Mouse (Mus musculus) C2C12 (cell line): Measurements from ENCODE around the gene Bcdin3d. TPM values are rescaled to one million over a fixed set of nuclear protein-coding genes. Genes with fewer than 3 reads are reported as not detected.

Experiments
- H3K27me3 ChIP-seq: one replicate; pipeline ENCODE4 v1.6.1; 2011; ENCODE audit not compliant: control insufficient read depth, insufficient read depth, insufficient read length
- H3K36me3 ChIP-seq: one replicate; pipeline ENCODE4 v1.6.1; 2011; ENCODE audit not compliant: control insufficient read depth, insufficient read depth
- H3K4me3 ChIP-seq: one replicate; pipeline ENCODE4 v1.5.1; 2011; ENCODE audit warnings: mild to moderate bottlenecking, control low read depth; ENCODE audit not compliant: poor library complexity, insufficient read depth, severe bottlenecking
- H3K79me2 ChIP-seq: one replicate; pipeline ENCODE4 v1.6.1; 2011; ENCODE audit not compliant: control insufficient read depth, insufficient read depth
- H3K79me3 ChIP-seq: one replicate; pipeline ENCODE4 v1.6.1; 2011; ENCODE audit warnings: low read depth, control low read depth
- H3ac ChIP-seq: one replicate; pipeline ENCODE3; 2011; ENCODE audit warnings: low read depth; ENCODE audit not compliant: control insufficient read depth, insufficient read length
- CEBPB ChIP-seq: IDR thresholded peaks from one replicate; pipeline ENCODE4 v1.6.1; 2011; ENCODE audit warnings: low read depth, mild to moderate bottlenecking, control low read depth, moderate library complexity
- CTCF ChIP-seq: IDR thresholded peaks from one replicate; pipeline ENCODE4 v1.5.1; 2011; ENCODE audit not compliant: control insufficient read depth, insufficient read depth, insufficient read length
- FOSL1 ChIP-seq: IDR thresholded peaks from one replicate; pipeline ENCODE4 v1.8.0; 2011; ENCODE audit warnings: mild to moderate bottlenecking, low read length; ENCODE audit not compliant: poor library complexity, insufficient read depth, severe bottlenecking
- MAX ChIP-seq: IDR thresholded peaks from one replicate; pipeline ENCODE4 v1.6.1; 2011; ENCODE audit warnings: mild to moderate bottlenecking, control low read depth
- MYOD1 ChIP-seq: IDR thresholded peaks from one replicate; pipeline ENCODE4 v1.6.1; 2011; ENCODE audit warnings: low read depth; ENCODE audit not compliant: control insufficient read depth, insufficient read length
- MYOG ChIP-seq: IDR thresholded peaks from one replicate; pipeline ENCODE4 v1.6.1; 2011; ENCODE audit not compliant: control insufficient read depth, insufficient read length; ENCODE audit errors: extremely low read depth
- USF1 ChIP-seq: IDR thresholded peaks from one replicate; pipeline ENCODE4 v1.6.1; 2011; ENCODE audit warnings: low read depth, mild to moderate bottlenecking, control low read depth, moderate library complexity
- polyA plus RNA-seq: library from polyadenylated mRNA; unstranded; fragments of >200 nt; fragmentation: generic; extraction: Trizol; gene quantifications from one replicate; pipeline ENCODE4 v1.2.1, GENCODE M21; 2012; ENCODE audit warnings: missing spikeins

The Bcdin3d gene
- polyA plus RNA-seq, 1 experiment: 12.4 TPM

GRCm38 (mm10) chr15:99497061-99497460, 22.5 kb upstream of the Bcdin3d start:
- no peak overlapping the region for H3ac ChIP-seq
- H3K36me3 ChIP-seq: no peaks in the 10 kb centered on the region
- H3K79me2 ChIP-seq: no peaks in the 10 kb centered on the region
- H3K79me3 ChIP-seq: no peaks in the 10 kb centered on the region
- H3K4me3 ChIP-seq: no peak overlapping the region
- H3K27me3 ChIP-seq: no peaks in the 10 kb centered on the region
- peak; percentile 44 for TF ChIP-seq CTCF
- no peak for TF ChIP-seq MAX

GRCm38 (mm10) chr15:99484745-99485144, 10.2 kb upstream of the Bcdin3d start:
- Histone ChIP-seq H3K79me2 (no peaks in the 10 kb centered on the region), H3K79me3 (no peaks in the 10 kb centered on the region), H3ac (no peak overlapping the region), H3K27me3 (no peaks in the 10 kb centered on the region), H3K4me3 (no peak overlapping the region), H3K36me3 (no peaks in the 10 kb centered on the region)
- TF ChIP-seq FOSL1 (no peak), MAX (no peak), MYOD1 (no peak), CTCF (no peak), USF1 (no peak), CEBPB (no peak), MYOG (no peak)

- Histone ChIP-seq H3ac (no peak overlapping the region), H3K79me3 (no peaks in the 10 kb centered on the region), H3K4me3 (no peak overlapping the region), H3K27me3 (no peaks in the 10 kb centered on the region), H3K36me3 (peaks cover 13% of the 10 kb centered on the region), H3K79me2 (peaks cover 17% of the 10 kb centered on the region)
- TF ChIP-seq USF1 (no peak), CTCF (no peak), CEBPB (no peak), FOSL1 (no peak), MYOD1 (no peak), MAX (no peak), MYOG (no peak)
Observed at GRCm38 (mm10) chr15:99475814-99476213, 1.3 kb upstream of the Bcdin3d start.

GRCm38 (mm10) chr15:99473801-99474575, 542 bp downstream of the Bcdin3d start:
- Histone ChIP-seq H3K27me3 (no peaks in the 10 kb centered on the region), H3ac (peak overlapping the region; percentile 89), H3K79me2 (peaks cover 24% of the 10 kb centered on the region), H3K4me3 (peak overlapping the region; percentile 88), H3K79me3 (no peaks in the 10 kb centered on the region), H3K36me3 (peaks cover 30% of the 10 kb centered on the region)
- TF ChIP-seq FOSL1: no peak
- no peak for TF ChIP-seq CTCF
- TF ChIP-seq MAX: no peak
- no peak for TF ChIP-seq CEBPB
- TF ChIP-seq MYOG: no peak
- TF ChIP-seq MYOD1: no peak

- H3ac ChIP-seq: no peak overlapping the region
- H3K79me2 ChIP-seq: peaks cover 24% of the 10 kb centered on the region
- H3K36me3 ChIP-seq: peaks cover 36% of the 10 kb centered on the region
- H3K79me3 ChIP-seq: no peaks in the 10 kb centered on the region
- TF ChIP-seq CTCF (no peak), CEBPB (no peak), MYOG (no peak), USF1 (no peak), MAX (no peak), MYOD1 (no peak), FOSL1 (no peak)
- H3K27me3 ChIP-seq: no peaks in the 10 kb centered on the region
- H3K4me3 ChIP-seq: peak overlapping the region; percentile 88
Observed at GRCm38 (mm10) chr15:99472972-99473371, 1.6 kb downstream of the Bcdin3d start.

- no peaks in the 10 kb centered on the region for H3K79me3 ChIP-seq
- H3ac ChIP-seq: no peak overlapping the region
- H3K36me3 ChIP-seq: peaks cover 36% of the 10 kb centered on the region
- H3K79me2 ChIP-seq: peaks cover 24% of the 10 kb centered on the region
- TF ChIP-seq USF1 (no peak), FOSL1 (no peak), MYOG (no peak), CTCF (no peak), MYOD1 (no peak), CEBPB (no peak), MAX (no peak)
- no peaks in the 10 kb centered on the region for H3K27me3 ChIP-seq
- H3K4me3 ChIP-seq: no peak overlapping the region
Observed at GRCm38 (mm10) chr15:99471677-99472063, 2.9 kb downstream of the Bcdin3d start.
